Comparison of ENCODE assay signal across 11 mouse cellular contexts in the genomic region with DNA sequence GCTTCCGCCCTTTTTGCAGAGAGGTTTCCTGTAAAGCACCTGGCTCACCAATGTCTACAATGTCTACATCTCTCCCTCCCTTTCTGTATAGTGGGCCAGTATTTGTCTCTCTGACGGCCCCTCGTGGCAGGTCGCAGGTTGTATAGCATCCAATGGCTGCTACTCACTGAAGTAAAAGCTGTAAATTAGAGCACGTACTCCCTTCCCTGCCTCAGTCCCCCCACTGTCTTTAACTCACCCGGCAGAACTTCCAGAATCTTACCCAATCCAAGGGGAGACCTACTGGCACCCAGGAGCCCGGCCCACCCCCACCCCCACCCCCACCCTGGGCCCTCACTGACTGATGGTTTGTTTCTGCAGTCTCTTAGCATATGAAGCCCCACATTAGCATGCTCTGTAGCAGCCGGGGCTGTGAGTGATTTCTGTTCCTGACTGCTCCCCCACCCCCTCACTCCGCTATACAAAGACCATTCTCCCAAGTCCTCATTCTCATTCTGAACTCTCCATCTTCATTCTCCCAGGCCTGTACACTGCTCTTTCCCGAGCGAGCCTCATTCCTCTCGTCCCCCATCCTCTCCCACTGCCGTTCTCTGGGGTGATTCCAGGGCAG.
DNase-seq lines count a peak whose midpoint lies in the region; ATAC-seq and TF ChIP-seq lines count a peak whose summit lies in the region.
"Had no signal": no experiment of that assay in that cellular context is flagged by ENCODE, and none has a peak within 500 bp of the region (broad histone marks: within the 10 kb centered on the region; RNA-seq: fewer than 3 reads in every experiment).

No protein-coding gene starts in this region.

- H3K27me3 ChIP-seq in ES-Bruce4 (ENCODE audit: control insufficient read depth, insufficient read depth, low read length, poor library complexity, severe bottlenecking) = no peaks in the 10 kb centered on the region
- H3K27me3 ChIP-seq in forebrain, embryonic 14.5 days (replicated peaks; ENCODE audit: control insufficient read depth, insufficient read depth, low read length) = no peaks in the 10 kb centered on the region
- H3K27me3 ChIP-seq in midbrain, embryonic 13.5 days = no peaks in the 10 kb centered on the region
- H3K27me3 ChIP-seq in heart, embryonic 11.5 days (ENCODE audit: control insufficient read depth, insufficient read depth, low read length) = no peaks in the 10 kb centered on the region

- peak overlapping the region; percentile 100 for H3K27ac ChIP-seq in ES-Bruce4 (ENCODE audit: insufficient read depth, low read length)
- peak overlapping the region; percentile 96 for H3K27ac ChIP-seq in forebrain, embryonic 14.5 days (ENCODE audit: low read depth, low read length)
- peak overlapping the region; percentile 94 for H3K27ac ChIP-seq in midbrain, embryonic 13.5 days
- H3K27ac ChIP-seq in heart, embryonic 11.5 days (ENCODE audit: low read depth, low read length) = no peak overlapping the region
- H3K27ac ChIP-seq: gastrocnemius, adult 2 months had no signal

- DNase-seq in embryo, embryonic 10 days (ENCODE audit: low spot score) = peak; percentile 57
- DNase-seq in embryo, embryonic 9.5 days (ENCODE audit: extremely low spot score) = no peak
- peak; percentile 87 for DNase-seq in forebrain, embryonic 14.5 days (ENCODE audit: low spot score)
- DNase-seq in gastrocnemius, postnatal 36 days = no peak
- DNase-seq: cerebellum, adult 9-11 months; gastrocnemius, adult 2 months; lung, postnatal 14 days had no signal

- H3K4me2 ChIP-seq in forebrain, embryonic 14.5 days (ENCODE audit: low read length) = peak overlapping the region; percentile 55
- peak overlapping the region; percentile 53 for H3K4me2 ChIP-seq in midbrain, embryonic 13.5 days (replicated peaks)
- H3K4me2 ChIP-seq in heart, embryonic 11.5 days = no peak overlapping the region

- TF ChIP-seq POLR2A in ES-Bruce4 (IDR thresholded peaks at IDR 0.05; ENCODE audit: insufficient read depth, low read length) = peak; percentile 21

- TF ChIP-seq EP300 in ES-Bruce4 (IDR thresholded peaks at IDR 0.05; ENCODE audit: insufficient read depth, low read depth, low read length) = peak; percentile 94

- H3K9ac ChIP-seq in ES-Bruce4 (ENCODE audit: low read depth, poor library complexity, severe bottlenecking) = peak overlapping the region; percentile 88
- peak overlapping the region; percentile 70 for H3K9ac ChIP-seq in forebrain, embryonic 14.5 days (ENCODE audit: low read length)
- H3K9ac ChIP-seq in midbrain, embryonic 13.5 days (replicated peaks) = peak overlapping the region; percentile 71
- no peak overlapping the region for H3K9ac ChIP-seq in heart, embryonic 11.5 days (ENCODE audit: low read depth, low read length)

- H3K4me1 ChIP-seq in ES-Bruce4 (ENCODE audit: control insufficient read depth, insufficient read depth, low read length) = no peaks in the 10 kb centered on the region
- H3K4me1 ChIP-seq in forebrain, embryonic 14.5 days (ENCODE audit: control insufficient read depth, insufficient read depth, low read length) = peaks cover 33% of the 10 kb centered on the region
- peaks cover 68% of the 10 kb centered on the region for H3K4me1 ChIP-seq in midbrain, embryonic 13.5 days (replicated peaks)
- H3K4me1 ChIP-seq in heart, embryonic 11.5 days (ENCODE audit: control insufficient read depth, insufficient read depth, low read length) = no peaks in the 10 kb centered on the region

- WGBS in forebrain, embryonic 14.5 days = 2% methylated on average over 13 of the region's 13 CpGs
- 3% methylated on average over 13 of the region's 13 CpGs for WGBS in midbrain, embryonic 13.5 days
- WGBS in heart, embryonic 11.5 days (ENCODE audit: insufficient replicate concordance) = 46% methylated on average over 13 of the region's 13 CpGs

- TF ChIP-seq CTCF in ES-Bruce4 (IDR thresholded peaks at IDR 0.05; ENCODE audit: low read depth, low read length) = no peak

- peak overlapping the region; percentile 80 for H3K4me3 ChIP-seq in ES-Bruce4 (ENCODE audit: low read depth, low read length)
- H3K4me3 ChIP-seq in forebrain, embryonic 14.5 days (ENCODE audit: low read depth, low read length) = peak overlapping the region; percentile 33
- H3K4me3 ChIP-seq in midbrain, embryonic 13.5 days (replicated peaks) = peak overlapping the region; percentile 39
- H3K4me3 ChIP-seq in heart, embryonic 11.5 days (ENCODE audit: low read depth, low read length) = no peak overlapping the region
- H3K4me3 ChIP-seq: gastrocnemius, adult 2 months had no signal

- ATAC-seq in forebrain, embryonic 14.5 days = peak; percentile 86
- ATAC-seq in midbrain, embryonic 13.5 days = peak; percentile 82
- ATAC-seq in inflammation-experienced regulatory T-cells, adult 6 months = no peak
- ATAC-seq in heart, embryonic 11.5 days (replicated peaks; ENCODE audit: insufficient number of reproducible peaks, low FRiP score, low TSS enrichment) = no peak

- H3K36me3 ChIP-seq in ES-Bruce4 (ENCODE audit: control insufficient read depth, insufficient read depth, low read length, poor library complexity, severe bottlenecking) = no peaks in the 10 kb centered on the region
- no peaks in the 10 kb centered on the region for H3K36me3 ChIP-seq in forebrain, embryonic 14.5 days (ENCODE audit: control insufficient read depth, insufficient read depth, low read length)
- no peaks in the 10 kb centered on the region for H3K36me3 ChIP-seq in midbrain, embryonic 13.5 days
- no peaks in the 10 kb centered on the region for H3K36me3 ChIP-seq in heart, embryonic 11.5 days (ENCODE audit: control insufficient read depth, insufficient read depth, low read length)

- no peaks in the 10 kb centered on the region for H3K9me3 ChIP-seq in ES-Bruce4 (replicated peaks; ENCODE audit: control insufficient read depth, insufficient read depth, low read length, poor library complexity, severe bottlenecking)
- H3K9me3 ChIP-seq in forebrain, embryonic 14.5 days (replicated peaks; ENCODE audit: control insufficient read depth, low read length) = no peaks in the 10 kb centered on the region
- no peaks in the 10 kb centered on the region for H3K9me3 ChIP-seq in midbrain, embryonic 13.5 days
- no peaks in the 10 kb centered on the region for H3K9me3 ChIP-seq in heart, embryonic 11.5 days (replicated peaks; ENCODE audit: control insufficient read depth, low read length)

- intact Hi-C loops in gastrocnemius, postnatal 36 days (cut with DNase I) = no loop called here

Comparison
In these comparisons a context has a peak if more than half of its experiments do, and no peak if none do; other contexts are left out.
1. DNase-seq: peak in embryo, embryonic 10 days (single experiment) and forebrain, embryonic 14.5 days (single experiment); none in embryo, embryonic 9.5 days (single experiment) and gastrocnemius, postnatal 36 days (0 of 2).
2. ATAC-seq: peak in forebrain, embryonic 14.5 days (single experiment) and midbrain, embryonic 13.5 days (single experiment); none in inflammation-experienced regulatory T-cells, adult 6 months (single experiment) and heart, embryonic 11.5 days (single experiment).